Comparison of ENCODE assay signal across 20 mouse cellular contexts in genomic region chr1:187664261-187664660, GRCm38 (mm10).
"Had no signal": no experiment of that assay in that cellular context is flagged by ENCODE, and none has a peak within 500 bp of the region (broad histone marks: within the 10 kb centered on the region; RNA-seq: fewer than 3 reads in every experiment).

No protein-coding gene starts in this region.

- H3K4me1 ChIP-seq: liver, embryonic 15.5 days had no signal

- H3K4me2 ChIP-seq: liver, embryonic 15.5 days; lung, embryonic 14.5 days; midbrain, embryonic 13.5 days; neural tube, embryonic 13.5 days; neural tube, embryonic 15.5 days; stomach, embryonic 15.5 days had no signal

- H3K27me3 ChIP-seq: liver, embryonic 15.5 days; midbrain, embryonic 13.5 days; neural tube, embryonic 13.5 days; neural tube, embryonic 15.5 days; stomach, embryonic 15.5 days had no signal

- H3K27ac ChIP-seq: liver, embryonic 15.5 days; midbrain, embryonic 10.5 days; midbrain, embryonic 13.5 days; neural tube, embryonic 13.5 days; neural tube, embryonic 15.5 days; stomach, embryonic 15.5 days; stomach, postnatal 0 days had no signal

- H3K36me3 ChIP-seq: liver, embryonic 15.5 days; midbrain, embryonic 10.5 days; midbrain, embryonic 13.5 days; neural tube, embryonic 13.5 days; neural tube, embryonic 15.5 days; stomach, embryonic 15.5 days had no signal

- H3K9ac ChIP-seq: liver, embryonic 15.5 days; liver, postnatal 0 days; lung, embryonic 14.5 days; midbrain, embryonic 13.5 days; neural tube, embryonic 13.5 days; neural tube, embryonic 15.5 days; stomach, embryonic 15.5 days had no signal

- ATAC-seq: liver, postnatal 0 days; midbrain, embryonic 13.5 days; midbrain, embryonic 16.5 days had no signal

- DNase-seq: liver, postnatal 0 days; lung, embryonic 14.5 days; lung, postnatal 10 days; lung, postnatal 4 days; retina, postnatal 1 day; right cerebral cortex, adult 18-20 months; right cerebral cortex, postnatal 25 days; right cerebral cortex, postnatal 4 days; thymus, adult 2 months; thymus, postnatal 25 days; thymus, postnatal 4 days had no signal

- H3K4me3 ChIP-seq: liver, embryonic 15.5 days; midbrain, embryonic 10.5 days; midbrain, embryonic 13.5 days; myocyte; neural tube, embryonic 13.5 days; neural tube, embryonic 15.5 days; stomach, embryonic 15.5 days had no signal

- H3K9me3 ChIP-seq: liver, embryonic 15.5 days; midbrain, embryonic 10.5 days; midbrain, embryonic 13.5 days; neural tube, embryonic 13.5 days; neural tube, embryonic 15.5 days; stomach, embryonic 15.5 days had no signal
